In the genomic region with DNA sequence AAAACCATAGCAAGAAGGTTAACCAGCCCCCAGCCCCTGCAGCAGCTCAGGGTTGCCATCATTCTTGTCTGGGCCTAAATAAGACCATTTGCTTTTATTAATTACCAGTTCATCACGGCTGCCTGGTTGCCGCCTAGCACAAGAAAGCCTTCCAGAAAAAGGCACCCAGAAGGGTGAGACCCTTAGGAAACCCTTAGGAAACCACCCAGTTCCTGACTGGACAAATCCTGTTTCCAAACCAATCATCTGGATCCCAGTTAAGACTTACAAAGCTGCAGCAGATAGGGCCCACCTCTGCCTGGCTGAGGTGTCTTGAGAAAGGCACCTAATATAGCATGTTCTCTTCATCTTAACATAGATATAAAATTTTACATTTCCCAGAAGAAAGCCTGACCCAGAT, we compare ENCODE assay signal across 20 mouse cellular contexts. TPM values are rescaled to one million over a fixed set of nuclear protein-coding genes. Genes with fewer than 3 reads are reported as not detected.
"Had no signal": no experiment of that assay in that cellular context is flagged by ENCODE, and none has a peak within 500 bp of the region (broad histone marks: within the 10 kb centered on the region; RNA-seq: fewer than 3 reads in every experiment).

No protein-coding gene starts in this region.

- H3K4me1 ChIP-seq: megakaryocyte, embryonic 14.5 days; midbrain, embryonic 10.5 days; midbrain, embryonic 13.5 days had no signal

- H3K9ac ChIP-seq: limb, embryonic 12.5 days; limb, embryonic 15.5 days; liver, embryonic 13.5 days; midbrain, embryonic 13.5 days; neural tube, embryonic 13.5 days; stomach, embryonic 15.5 days had no signal

- H3K4me2 ChIP-seq: limb, embryonic 12.5 days; limb, embryonic 15.5 days; liver, embryonic 13.5 days; midbrain, embryonic 13.5 days; neural tube, embryonic 13.5 days; stomach, embryonic 15.5 days had no signal

- H3K27me3 ChIP-seq: limb, embryonic 12.5 days; limb, embryonic 15.5 days; liver, embryonic 13.5 days; megakaryocyte, embryonic 14.5 days; midbrain, embryonic 13.5 days; neural tube, embryonic 13.5 days; stomach, embryonic 15.5 days had no signal

- H3K36me3 ChIP-seq: limb, embryonic 12.5 days; limb, embryonic 15.5 days; liver, embryonic 13.5 days; midbrain, embryonic 10.5 days; midbrain, embryonic 13.5 days; neural tube, embryonic 13.5 days; stomach, embryonic 15.5 days had no signal

- H3K4me3 ChIP-seq: limb, embryonic 12.5 days; limb, embryonic 15.5 days; liver, embryonic 13.5 days; megakaryocyte, embryonic 14.5 days; midbrain, embryonic 10.5 days; midbrain, embryonic 13.5 days; myocyte; neural tube, embryonic 13.5 days; stomach, embryonic 15.5 days had no signal

- H3K9me3 ChIP-seq: limb, embryonic 12.5 days; limb, embryonic 15.5 days; liver, embryonic 13.5 days; midbrain, embryonic 10.5 days; midbrain, embryonic 13.5 days; neural tube, embryonic 13.5 days; stomach, embryonic 15.5 days had no signal

- ATAC-seq: midbrain, embryonic 13.5 days; midbrain, embryonic 16.5 days had no signal

- H3K27ac ChIP-seq: limb, embryonic 12.5 days; liver, embryonic 13.5 days; midbrain, embryonic 10.5 days; midbrain, embryonic 13.5 days; neural tube, embryonic 13.5 days had no signal

- DNase-seq: kidney, adult 9 months; kidney, postnatal 14 days; kidney, postnatal 4 days; left cerebral cortex, postnatal 4 days; liver, embryonic 13.5 days; lung, adult 2 months; retina, postnatal 1 day; right cerebral cortex, postnatal 25 days; spleen, adult 18-20 months; thymus, postnatal 25 days had no signal

RNA-seq across cellular contexts. Expression of a gene that starts 1.3 kb away (rescaled TPM):
- total RNA-seq: monocyte, adult 5-6 weeks had no signal
